Mouse (Mus musculus) embryo, embryonic 11 days (tissue): ENCODE results near the gene Adh6b.

Experiments used
- DNase-seq: peaks from one replicate; pipeline ENCODE4 v3.0.0-alpha.2; 2015

The Adh6b gene

DNA sequence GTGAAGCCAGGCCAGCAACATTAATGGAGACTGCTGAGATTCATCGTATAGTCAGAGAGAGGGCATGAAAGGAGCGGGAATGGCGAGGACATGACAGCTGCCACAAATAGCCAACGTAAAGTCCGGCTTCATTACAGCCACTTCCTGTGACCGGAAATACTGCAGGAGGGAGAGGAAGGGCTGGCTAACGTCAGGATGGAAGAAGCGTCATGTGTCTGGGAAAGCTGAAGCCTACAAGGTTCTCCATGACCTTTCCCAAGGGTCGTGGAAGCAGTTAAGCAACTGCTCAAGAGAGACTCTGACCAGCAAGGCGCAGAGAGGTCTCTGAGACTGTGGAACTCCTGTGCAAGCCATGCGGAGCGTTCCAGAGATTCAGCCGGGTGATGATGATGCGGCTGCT is at the start of gene Adh6b:
Gene Adh6b (plus strand): TSS at position 305 of the 400 bp plus-strand sequence.
- DNase-seq, result no peak

- DNase-seq, result no peak
Measured at GRCm38 (mm10) chr3:138293298-138293895, 48.2 kb upstream of the Adh6b start.

- no peak for DNase-seq
Measured at GRCm38 (mm10) chr3:138300130-138300529, 41.4 kb upstream of the Adh6b start.

GRCm38 (mm10) chr3:138302676-138303075 is 38.9 kb upstream of the Adh6b start:
- DNase-seq, result peak; percentile 7

GRCm38 (mm10) chr3:138303771-138304488 is 37.6 kb upstream of the Adh6b start:
- peak; percentile 28 for DNase-seq

DNA sequence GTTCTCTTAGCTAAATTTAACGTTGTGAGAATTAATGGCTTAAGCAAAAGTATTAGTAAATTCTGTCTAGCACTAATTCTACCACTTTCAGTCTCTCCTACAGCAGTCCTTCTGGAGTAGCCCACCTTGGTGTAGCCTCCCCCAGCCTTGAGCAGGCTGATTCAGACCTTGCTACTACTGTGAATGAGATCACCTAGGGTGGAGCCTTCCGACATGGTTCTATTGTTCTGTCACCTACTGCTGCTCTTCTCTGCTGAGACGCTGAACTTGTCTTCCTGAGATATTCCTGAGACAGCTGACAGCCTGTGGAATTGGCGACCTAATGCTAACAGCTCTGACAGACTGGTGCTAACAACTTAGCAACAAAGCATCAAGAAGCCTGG is 37.1 kb upstream of the Adh6b start:
- no peak for DNase-seq

DNA sequence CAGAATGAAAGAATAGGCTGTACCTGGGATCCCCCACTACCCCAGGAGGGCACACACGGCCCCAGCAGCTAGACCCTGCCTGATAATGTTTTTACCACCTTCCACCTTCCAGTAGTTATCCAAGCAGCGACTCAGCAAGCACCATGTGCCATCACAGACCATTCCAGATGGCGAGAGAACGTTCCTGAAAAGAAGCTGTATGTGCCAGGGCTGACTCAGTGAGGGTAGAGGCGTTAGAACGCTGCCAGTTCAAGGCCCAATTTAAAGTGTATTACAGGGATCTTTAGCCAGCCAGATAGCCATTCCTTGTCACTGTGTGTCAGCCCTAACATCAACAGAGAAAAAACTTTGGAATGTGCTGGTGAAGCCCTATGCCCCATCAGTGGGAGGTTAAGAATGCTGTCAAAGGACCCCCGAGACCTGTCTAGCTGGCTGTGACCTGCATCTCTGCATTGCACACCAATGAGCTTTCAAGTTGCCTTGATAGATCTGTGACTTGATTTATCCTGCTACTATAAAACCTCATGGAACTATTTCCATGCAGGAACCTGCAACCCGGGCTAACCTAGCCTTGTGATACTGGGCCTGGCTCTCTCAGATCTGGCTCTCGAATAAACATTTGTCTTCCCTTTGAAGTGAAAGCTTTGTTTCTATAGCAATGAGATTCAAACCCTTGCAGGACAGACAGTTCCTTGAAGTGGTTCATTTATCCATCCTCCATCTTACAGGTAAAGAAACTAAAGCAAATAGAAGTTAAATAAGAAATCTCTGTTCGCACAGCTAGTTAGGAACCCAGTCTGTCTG is 35.9 kb upstream of the Adh6b start:
- peak; percentile 6 for DNase-seq

- DNase-seq, result peak; percentile 43
Measured at GRCm38 (mm10) chr3:138306290-138306683, 35.3 kb upstream of the Adh6b start.

DNA sequence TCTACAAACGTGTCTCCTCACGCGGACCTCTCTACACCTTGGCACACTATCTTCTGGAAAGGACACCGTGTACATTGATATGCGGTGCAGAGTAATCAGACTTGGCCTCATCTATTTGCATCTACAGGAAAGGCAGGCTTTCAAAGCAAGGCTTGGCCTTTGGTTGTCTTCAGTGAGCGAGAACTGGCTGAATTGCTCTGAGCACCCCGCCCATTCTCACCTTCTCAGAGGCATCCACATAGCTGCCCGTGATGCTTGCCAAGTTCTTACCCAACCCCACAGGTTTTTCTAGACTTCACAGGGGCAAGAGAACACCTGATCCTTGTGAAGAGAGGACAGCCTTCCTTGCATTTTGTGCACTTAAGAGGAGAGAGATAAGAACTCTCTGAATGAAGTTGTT is 31.7 kb upstream of the Adh6b start:
- DNase-seq, result no peak

DNA sequence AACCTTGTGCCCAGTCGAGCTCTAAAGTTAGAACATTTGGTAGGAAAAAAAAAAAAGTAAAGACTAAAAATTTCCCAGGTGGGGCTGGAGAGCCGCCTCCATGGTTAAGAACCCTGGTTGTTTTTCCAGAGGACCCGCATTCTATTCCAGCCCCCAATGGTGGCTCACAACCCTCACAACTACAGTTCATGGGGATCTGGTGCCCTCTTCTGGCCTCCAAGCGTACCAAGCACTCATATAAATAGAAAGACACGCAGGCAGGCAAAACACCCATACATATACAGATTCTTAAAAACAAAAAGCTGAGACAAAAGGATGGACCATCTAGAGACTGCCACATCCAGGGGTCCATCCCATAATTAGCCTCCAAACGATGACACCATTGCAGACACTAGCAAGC is 30.6 kb upstream of the Adh6b start:
- no peak for DNase-seq

DNA sequence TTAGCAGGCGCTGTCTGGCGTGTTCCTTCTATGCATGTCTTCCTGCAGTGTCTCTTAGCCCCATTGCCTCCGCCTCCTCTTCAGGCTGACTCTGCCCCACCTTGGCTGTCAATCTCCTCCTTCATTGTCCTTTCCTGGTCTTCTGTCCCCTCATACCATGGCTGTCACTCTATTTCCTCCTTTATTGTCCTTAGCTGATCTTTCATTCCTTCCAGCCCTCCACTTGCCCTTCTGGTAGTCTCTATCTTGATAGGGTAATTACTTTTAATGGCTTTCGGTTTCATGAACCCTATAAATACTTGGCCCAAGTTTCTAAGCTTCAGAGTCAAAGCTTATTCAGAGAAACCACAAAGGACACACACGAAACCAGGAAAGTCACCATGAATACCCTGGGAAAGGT is 28.6 kb upstream of the Adh6b start, which contains the start of gene Adh6a:
Gene Adh6a (plus strand): TSS at position 322 of the 400 bp plus-strand sequence.
- no peak for DNase-seq

DNA sequence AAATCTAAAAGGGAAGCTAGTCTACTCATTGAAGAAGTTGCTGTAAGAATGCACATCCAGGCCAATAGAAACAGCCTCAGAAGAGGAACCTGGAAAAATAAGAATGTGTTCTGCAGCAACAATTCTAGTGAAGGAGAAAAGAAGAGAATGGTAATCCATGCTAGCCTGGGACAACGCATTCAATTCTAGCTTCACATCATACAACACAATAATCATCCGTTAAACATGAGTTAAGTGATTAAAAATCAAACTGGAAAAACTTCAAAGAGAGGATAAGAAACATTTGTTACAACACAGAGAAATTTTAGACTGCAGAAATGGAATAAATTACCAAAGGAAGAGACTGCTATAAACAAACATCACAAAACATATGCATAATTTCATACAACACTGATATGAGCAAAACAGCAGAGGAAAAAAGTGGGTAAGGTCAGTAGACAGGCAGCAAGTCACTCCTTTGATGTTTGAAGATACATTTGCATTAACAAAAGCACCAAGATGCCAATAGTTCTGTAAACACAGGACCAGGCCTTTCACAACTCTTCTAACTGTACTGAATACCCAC is 24.6 kb upstream of the Adh6b start:
- DNase-seq, result no peak

- DNase-seq, result no peak
Measured at GRCm38 (mm10) chr3:138325001-138325400, 16.6 kb upstream of the Adh6b start.

DNA sequence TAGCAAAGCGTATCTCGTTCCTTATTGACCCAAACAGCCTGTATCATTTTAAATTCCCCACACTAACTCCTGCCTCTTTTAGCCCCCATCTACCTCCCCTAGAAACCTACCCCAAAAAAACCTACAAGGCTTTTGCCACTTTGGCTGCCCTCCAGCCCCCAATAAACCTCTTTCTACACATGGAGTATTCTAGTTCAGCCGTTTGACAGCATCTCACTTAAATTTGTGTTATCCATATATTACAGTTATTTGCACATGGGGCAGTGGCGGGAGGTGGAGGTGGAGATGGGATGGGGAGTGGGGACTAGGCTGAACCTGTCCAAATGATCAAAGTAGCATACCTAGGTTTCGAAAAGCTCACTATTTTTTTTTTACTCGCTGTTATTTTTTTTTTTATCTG is 16.1 kb upstream of the Adh6b start:
- no peak for DNase-seq

DNA sequence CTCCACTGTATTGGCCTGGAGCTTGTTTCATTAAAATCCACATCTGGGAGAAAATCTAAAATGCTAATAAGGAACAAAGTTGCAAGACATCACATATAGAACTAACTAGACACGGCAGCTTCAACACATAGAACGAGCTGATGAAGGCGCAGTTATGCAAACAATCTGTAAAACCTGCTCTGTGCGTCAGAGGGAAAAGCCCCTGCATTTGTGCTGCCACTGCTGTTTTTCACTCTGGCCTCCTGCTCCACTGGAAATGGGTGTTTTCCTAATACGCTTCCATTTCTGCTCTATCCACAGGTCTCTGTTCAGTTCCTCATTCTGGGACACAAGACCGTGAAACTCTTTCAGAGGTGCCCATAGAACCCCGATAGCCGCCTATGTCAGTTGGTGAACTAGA is 7.7 kb upstream of the Adh6b start:
- DNase-seq, result no peak

DNA sequence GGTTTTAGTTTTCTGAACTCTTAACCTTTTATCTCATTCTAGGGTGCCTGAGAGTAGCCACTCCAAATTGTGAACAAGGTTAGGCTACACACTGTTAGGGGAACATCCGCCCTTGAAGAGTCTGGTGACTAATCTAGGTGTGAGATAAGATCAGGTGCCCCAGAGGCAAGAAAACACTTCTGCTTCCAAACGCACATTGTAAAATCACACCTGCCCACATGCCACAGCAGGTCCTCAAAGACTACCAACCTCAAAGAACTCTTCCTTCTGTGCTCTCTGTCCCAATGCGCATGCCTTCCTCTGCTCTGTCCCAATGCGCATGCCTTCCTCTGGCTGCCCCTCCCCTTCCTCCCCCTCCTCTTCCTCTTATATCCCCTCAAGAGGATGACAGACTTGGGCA is 7.3 kb upstream of the Adh6b start:
- no peak for DNase-seq

DNA sequence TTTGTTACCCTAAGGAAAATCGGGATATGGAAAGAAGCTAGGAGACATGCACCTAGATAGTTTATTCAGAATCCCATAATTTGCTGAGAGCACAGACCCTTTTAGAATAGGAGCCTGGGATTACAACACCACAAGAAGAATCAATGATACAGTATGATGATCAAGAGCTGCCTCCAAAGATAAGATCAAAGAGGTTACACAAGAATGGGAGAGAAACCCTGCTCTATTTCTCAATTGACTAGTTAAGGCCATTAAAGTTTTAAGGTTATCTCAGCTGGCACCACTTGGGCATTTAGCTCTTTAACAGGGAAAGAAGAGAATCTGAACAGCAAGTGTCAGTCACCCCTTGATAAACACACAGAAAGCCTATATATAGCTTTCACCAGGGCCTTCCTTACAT is 6.0 kb upstream of the Adh6b start:
- no peak for DNase-seq

GRCm38 (mm10) chr3:138336104-138336754 is 5.3 kb upstream of the Adh6b start:
- DNase-seq, result no peak

GRCm38 (mm10) chr3:138347041-138347440 is 5.5 kb downstream of the Adh6b start:
- DNase-seq, result no peak

GRCm38 (mm10) chr3:138352012-138352809 is 10.6 kb downstream of the Adh6b start:
- DNase-seq, result no peak

- DNase-seq, result no peak
Measured at GRCm38 (mm10) chr3:138358856-138359255, 17.3 kb downstream of the Adh6b start.

DNA sequence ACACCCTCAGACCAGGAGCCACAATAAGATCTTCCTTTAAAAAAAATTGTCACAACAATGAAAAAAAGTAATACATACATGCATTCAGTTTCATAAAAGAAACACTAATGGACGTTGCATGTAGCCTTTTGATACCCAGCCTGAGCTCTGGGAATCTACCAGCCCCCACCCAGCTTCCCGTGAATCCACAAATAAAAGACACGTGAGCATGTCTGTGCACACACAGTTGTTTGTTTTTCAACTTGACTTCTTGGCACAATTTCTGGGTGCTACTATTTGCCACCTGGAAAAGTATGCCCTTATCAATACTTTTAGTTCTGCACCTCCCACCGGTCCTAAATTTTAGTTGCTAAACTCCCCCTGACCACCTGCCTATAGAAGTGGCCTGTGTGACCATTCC is 19.1 kb downstream of the Adh6b start:
- no peak for DNase-seq
